Mouse (Mus musculus) MN1 (cell line): Measurements from ENCODE around the gene Cyp39a1.

ENCODE experiments used
- DNase-seq: peaks from one replicate; pipeline ENCODE4 v3.0.0-alpha.2; 2016; ENCODE audit warnings: low spot score

Gene Cyp39a1

DNA sequence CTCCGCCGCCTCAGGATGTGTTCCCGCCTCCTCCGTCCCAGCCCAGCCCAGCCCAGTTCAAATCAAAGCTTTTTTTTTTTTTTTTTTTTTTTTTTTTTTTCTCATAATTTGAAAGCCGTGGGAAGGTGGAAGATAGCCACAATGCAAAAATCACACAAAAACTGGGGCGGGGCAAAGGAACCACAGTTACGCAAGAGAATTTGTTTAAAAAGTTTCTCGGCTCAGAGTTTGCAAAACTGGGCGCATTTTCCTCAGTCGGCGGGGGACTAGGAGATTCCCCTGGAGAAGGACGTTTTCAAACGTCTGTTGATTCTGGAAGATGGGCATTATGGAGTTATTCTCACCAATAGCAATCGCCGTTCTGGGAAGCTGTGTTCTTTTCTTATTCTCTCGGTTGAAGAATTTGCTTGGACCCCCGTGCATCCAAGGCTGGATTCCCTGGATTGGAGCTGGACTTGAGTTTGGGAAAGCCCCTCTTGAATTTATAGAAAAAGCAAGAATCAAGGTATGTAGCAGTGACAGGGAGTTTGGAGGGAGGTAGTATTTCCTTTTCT lies at the start of gene Cyp39a1:
Gene Cyp39a1, plus strand, starts transcription at position 136 of the 554 bp plus-strand sequence.
- no peak for DNase-seq

DNA sequence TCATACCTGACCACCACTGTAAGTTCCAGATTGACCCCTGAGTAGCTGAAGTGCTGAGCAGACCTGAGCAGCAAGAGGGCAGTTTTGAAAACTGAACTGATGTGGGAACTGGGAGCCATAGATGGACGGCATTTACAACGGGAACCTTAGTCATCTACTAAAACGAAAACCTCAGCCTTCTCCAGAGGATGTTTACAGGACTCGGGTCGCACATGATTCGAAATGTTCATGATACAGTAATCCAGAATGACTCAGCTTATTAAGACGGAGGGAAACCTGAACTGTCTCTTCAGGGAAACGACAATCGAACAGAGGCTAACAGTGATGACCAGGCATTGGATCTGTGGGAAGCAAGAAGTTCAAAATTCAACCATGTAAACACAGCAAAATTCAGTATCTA lies 48.1 kb upstream of the Cyp39a1 start:
- DNase-seq, result no peak

DNA sequence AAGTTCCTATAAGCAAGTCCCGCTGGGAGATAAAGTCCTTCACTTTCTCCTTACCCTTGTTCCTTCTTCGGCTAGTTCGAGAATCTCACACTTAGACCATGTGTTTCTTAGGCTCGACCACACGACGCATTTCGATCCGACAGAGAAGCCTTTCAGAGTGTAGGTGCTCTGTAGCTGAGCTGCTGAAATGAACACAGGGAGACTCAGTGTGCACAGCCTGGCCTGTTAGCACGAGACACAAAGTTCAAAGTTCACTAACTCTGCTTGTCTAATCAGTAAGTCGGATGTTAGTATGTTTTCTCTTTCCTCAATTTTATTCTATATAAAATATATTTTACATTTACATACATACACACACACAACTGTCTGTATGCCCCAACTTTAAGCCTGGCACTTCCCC lies 45.1 kb upstream of the Cyp39a1 start:
- DNase-seq, result no peak

DNA sequence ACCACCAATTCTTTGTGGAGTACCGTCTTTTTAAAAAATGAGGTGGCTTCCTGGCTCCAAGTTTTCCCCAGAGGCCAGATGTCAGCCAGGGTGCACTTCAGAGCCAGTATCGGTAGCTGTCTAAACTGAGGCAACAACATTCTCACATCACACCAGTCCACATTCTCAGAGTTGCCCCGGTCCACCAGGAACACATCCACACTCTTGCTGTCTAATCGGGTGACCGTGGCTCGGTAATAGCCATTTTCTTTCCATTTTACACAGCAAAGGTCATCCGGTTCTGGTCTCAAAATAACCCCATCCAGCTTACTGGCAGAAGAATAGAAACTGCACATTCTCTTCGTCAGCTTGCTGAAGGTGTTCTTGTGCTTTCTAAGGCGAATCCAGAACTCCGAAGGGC lies 39.0 kb upstream of the Cyp39a1 start:
- DNase-seq, result no peak

DNA sequence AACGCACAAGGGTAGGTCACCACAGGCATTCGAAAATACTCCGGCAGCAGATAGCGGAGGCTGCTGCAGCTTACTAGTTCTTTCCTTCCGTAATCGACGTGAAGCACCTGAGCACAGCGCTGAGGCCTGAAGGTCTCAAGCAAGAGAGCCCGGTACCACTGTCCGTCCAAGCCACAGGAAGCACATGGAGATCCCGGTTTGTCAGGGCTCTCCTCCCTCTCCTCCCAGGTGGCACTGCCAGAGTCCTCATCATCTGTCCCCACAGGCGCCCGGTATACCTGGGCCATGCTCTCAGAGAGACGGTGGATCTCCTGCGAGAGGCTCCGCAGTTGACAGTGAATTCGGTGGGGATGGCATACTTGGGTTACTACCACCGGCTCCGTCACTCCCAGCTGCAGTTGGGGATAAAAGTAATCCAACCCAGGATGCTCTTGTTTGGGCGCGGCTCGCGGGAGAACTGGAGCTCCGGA lies 38.2 kb upstream of the Cyp39a1 start:
- no peak for DNase-seq

DNA sequence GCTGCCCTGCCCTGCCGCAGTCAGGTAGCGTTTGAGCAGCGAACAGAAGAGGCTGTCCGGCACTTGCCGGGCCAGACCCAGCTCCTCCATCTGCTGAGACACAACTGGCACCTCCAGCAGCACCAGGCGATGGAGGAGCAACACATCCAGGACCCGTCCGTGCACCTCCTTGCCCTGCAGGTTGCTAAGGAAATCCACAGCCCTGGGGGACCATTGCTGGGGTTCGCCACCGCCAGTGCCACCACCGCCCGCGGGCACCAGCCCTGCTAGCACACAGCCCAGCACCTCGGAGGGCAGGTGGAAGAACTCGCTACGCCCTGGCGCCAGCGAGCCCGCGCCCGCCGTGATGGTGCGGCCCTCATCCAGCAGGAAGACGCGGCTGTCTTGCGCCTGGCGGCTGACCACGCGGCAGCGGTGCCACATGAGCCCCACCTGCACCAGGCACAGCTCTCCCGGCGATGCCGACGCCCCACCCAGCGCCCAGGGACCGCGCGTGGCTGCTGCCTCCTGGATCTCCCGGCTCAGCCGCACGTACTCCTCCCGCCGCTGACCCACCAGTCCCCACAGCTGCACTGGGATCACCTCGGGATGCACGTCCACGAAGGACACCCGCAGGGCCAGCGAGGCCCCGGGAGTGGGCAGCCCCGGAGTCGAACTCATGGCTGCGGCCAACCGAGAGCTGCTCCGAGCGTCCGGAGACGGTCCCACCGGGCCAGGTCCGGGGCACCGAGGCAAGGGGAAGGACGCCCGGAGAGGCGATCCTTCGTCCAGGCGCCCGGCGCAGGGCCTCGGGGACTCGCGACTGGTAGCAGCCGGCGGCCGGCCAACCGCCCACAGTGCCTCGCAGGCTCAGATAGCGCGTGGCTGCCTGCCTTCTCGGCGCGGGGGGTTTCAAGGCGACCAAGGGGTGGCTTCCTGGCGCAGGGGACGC lies 37.5 kb upstream of the Cyp39a1 start, which contains the start of gene Tdrd6:
Gene Tdrd6, minus strand, starts transcription at position 804 of the 931 bp plus-strand sequence.
- no peak for DNase-seq

DNA sequence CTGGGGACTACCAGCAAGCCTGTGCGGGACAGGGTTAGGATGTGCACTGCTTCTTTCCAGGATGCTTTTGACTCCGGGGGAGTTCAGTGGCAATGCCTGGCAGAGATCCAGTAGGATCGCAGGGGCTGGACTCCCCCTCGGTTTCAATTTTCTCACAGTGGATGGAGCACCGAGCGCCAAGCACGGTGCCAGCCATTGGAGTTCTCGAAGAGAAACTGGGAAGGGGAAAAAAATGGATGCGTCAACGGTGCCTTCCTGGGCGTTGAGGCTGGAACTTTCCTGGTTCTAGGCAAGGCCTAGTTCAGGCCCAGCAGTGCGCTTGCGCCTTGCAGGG lies 36.8 kb upstream of the Cyp39a1 start:
- DNase-seq, result no peak

DNA sequence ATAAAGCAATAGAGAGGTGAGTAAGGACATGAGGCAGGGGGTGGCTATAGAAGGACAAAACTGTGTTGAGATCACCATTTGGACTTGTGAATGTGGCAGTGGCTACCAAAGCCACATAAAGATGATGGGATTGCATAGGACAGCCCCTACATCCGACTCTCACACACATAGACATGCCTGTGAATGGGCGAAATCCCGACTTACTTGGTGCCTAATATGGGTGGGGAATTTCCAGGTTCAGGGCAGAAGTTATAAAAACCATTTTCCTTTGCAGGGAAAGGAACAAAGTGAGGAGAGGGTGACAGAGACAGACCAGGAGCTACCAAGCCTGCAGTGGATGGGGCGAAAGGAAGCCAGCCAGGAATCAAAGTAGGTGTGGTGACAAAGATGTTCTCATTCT lies 30.1 kb upstream of the Cyp39a1 start:
- no peak for DNase-seq

DNA sequence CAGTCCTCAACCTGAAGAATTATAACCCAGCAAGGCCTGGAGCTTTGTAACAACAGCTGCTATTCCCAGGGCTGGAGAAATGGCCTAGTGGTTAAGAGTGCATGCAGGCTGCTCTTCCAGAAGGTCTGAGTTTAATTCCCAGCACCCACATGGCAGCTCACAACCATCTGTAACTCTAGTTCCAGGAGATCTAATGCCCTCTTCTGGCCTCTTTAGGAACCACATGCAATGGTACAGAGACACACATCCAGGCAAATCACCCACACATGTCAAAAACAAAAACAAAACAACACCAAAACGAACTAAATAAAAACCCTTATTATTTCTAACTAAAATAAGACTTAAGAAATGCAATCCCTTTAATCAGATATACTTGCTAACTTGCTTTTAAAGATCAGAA lies 26.4 kb upstream of the Cyp39a1 start:
- no peak for DNase-seq

DNA sequence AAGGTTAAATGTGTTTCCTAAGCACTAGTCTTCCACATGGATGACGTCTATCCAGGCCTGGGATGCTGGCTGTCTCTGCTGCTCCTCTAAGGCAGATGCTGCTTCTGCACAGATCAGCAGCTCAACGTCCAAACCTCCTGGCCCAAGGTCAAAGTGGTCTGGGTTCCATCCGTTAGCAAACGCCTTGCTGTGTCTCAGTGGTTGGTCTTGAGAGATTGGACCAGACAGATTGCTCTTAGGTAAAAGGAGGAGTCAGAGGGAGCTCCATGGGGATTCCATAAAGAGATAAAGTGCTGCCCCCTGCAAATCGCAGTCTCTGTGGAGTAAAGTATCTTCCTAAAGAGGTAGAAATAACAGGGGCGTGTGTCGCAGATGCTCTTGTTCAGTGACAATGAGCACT lies 24.0 kb upstream of the Cyp39a1 start:
- no peak for DNase-seq

DNA sequence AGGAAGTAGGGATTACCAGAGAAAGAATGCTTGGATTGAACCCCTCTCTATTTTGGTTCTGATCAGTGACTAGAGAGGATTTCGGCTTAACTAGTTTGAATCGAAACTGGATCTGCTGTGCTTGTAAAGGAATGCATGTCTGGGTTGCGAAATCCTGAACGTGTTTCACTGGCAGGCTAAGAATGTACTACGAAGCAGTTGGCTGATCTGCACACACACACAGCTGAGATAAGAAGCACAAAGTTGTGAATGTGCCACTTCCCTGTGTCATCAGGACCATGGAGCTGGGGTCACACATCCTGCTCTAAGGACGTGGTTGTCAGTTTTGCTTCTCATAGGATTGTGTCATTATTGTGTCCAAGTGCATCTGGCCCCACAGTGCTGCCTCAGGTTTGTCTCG lies 22.9 kb upstream of the Cyp39a1 start:
- DNase-seq, result no peak

DNA sequence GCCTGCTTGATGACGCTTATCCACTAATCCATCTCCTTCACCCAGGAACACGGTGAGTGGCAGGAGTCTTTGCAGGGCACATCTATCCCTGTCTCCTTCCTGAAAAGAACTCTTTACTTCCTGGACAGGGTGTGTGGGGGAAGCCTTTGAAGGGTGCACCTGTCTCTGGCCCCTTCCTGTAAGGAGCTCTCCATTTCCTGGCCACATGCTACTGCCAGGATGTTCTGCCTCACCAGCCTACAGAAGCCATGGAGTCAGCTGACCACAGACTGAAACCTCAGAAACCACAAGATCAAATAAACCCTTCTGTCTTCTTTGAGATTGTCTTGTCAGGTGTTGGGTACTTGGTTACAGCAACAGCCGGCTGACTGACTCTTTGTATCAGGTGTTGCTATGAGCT lies 22.1 kb upstream of the Cyp39a1 start:
- no peak for DNase-seq

DNA sequence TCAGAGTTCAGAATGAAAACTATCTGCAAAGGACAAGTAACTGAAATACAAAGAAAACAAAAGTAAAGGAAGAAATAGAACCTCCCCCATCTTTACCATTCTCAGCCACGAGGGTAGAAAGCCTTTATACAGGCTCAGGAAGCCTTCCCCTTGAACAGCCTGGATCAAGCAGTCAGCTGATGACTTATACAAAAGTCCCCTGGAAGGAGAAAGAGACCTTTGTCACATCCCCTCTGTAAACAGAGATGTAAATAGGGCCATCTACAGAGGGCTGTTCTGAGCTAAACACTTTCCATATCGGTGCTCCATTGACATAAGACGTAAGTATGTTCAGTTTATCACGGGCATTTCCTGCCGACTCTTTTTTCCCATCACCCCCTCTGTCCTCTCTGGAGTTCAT lies 20.3 kb upstream of the Cyp39a1 start:
- no peak for DNase-seq

DNA sequence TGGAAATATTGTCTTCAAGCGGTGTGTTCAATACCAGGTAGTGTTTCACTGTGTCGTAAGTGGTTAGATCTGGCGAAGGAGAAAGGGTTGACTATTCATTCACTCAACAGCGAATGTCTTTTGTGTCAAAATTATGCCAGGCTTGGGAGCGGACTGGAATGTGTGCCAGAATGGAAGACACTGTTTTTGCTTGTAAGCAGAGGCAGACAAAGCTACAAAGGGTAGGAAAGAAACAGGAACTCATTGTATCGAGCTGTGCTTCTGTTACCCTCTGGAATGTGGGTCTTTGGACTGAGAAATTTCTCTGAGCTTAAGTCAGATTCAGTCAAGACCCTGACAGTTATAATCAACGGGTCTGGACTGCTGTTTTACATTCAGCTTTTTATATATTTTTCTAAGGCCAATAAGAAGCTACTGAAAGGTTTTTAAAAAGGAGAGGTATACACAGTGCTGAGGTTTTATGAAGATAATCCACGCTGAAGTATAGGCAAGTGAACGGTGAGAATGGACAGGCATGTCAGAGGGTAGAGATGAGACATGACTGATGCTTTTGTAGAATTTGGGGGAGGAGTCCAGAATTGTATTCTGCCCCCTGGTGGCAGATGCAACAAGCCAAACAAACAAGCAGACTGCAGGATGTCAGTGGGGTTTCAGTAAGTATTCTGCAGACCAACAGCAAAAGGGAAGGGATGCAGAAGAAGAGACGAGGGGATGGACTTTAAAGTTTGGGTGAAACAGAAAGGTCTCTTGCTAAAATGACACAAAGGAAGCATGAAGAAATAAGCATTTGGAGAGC lies 17.4 kb upstream of the Cyp39a1 start:
- no peak for DNase-seq

DNA sequence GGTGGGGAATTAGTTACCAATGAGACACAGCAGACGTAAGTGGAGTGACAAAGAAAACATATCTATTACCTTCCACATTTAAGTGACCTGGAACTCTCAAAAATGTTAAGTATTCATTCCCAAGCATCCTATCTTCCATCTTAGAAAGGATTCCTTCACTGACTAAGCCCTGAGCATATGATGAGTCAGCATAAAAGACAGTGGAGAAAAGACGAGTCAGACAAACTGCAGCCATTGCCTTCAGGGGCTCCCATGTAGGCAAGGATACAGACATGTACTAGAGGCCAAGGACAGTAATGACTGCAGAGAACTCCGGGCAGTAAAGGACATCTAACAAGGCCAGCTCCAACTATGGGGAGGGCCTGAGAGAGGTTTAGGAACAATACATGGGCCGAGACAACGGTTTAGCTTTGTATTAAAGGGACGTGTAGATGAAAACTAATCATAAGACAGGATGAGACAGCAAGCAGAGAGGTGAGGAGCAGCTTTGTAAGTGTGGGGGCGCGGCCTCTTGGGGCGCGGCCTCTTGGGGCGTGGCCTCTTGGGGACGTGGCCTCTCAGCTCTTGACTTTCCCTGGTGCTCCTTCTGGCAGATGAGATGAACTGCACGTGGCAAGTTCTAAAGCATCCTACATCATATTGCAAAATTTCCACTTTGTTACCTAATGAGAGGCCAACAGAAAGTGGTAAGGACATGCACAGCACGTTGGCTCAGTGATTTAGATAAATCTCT lies 15.7 kb upstream of the Cyp39a1 start:
- no peak for DNase-seq

DNA sequence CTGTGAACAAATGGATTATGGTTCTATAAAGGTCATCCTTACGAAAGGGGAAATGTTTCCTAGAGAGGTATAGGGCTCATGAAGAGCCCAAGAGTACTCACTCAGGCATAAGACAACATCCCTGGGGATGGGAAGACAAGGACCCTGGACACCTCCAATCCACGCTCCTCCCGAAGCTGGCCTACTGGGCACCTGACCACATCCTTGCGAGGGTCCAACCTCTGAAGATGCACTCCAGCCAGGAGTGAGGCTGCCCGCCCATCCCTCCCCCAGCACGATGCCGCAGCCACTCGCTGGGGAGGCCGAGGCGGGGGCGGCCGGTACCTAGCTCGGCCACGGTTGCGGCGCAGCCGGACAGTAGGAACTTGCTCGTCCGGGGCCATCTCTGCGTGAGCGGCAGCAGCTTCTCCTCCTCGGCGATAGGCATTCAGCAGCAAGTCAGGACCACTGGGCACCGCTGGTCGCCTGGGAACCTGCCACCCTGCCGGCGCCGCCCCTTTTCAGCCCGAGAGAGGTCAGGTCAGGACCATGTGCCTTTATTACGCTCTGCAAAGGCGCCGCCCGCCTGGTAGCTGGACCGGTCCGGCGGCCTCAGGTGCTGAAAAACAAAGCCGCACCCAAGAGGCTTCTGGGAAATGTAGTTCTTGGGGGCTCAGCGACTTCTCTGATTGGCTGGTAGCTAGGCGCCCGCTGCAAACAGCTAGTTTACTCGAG lies 492 bp upstream of the Cyp39a1 start, which contains the start of gene Slc25a27:
Gene Slc25a27, minus strand, starts transcription at position 639 of the 714 bp plus-strand sequence.
- peak; percentile 96 for DNase-seq

DNA sequence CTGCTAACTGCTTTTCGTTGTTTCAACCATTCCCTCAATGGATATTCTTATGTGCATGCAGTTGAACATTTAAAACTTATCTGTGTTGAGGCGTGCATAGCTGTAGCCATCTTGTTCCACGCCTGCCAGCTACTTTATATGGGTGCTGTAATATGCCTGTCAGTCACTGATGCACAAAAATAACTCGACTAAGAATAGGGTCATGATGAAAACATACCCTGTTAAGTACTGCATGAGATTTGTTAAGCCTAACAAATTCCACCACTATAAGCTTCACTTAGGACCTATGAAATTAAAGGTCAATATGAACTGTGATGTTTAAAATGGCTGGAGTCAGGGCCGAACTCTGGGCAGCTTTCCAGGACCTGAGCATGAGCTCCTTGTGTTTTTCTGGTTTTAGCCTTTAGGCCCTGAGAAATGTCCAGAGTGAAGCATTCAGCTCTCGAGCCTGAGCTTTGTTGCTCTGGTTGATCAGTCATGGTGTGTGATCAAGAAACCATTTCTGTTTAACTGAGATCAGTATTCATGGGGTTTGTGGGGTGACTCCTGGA lies 2.0 kb downstream of the Cyp39a1 start:
- no peak for DNase-seq

DNA sequence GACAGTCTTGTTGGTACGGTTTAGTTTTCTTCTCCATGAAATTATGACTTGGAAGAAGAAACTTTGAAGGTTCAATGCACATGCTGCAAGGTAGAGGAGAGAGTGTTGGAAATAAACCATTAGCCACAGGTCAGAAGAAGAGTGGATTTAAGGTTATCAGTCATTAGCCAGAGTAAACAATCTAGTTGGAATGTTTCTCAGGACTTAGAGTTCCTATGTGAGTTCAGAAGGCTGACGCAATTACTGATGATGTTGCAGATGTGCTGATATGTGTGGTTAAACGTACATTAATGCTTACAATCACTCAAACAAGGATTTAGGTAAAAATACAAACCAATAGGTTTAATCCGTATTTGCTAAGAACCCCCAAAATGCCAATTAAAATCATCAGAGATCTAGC lies 4.7 kb downstream of the Cyp39a1 start:
- DNase-seq, result no peak

DNA sequence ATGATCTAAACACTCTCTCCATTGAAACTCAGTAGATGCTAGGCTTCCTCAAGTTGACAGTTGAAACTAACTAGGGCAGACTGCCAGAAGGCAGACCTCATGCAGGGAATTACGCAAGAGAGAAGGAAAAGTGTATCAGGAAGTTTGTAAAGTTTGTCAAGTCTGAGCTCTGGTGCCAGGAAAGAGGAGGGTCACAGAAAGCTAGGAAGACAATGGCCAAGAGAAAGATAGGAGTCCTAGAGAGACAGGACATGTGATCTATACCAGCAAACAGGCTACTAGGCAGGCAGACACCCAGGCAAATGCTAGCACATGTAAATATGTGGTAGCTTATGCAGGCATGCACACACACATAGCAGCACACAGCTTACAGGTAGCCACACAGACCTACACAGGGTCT lies 8.0 kb downstream of the Cyp39a1 start:
- DNase-seq, result no peak

DNA sequence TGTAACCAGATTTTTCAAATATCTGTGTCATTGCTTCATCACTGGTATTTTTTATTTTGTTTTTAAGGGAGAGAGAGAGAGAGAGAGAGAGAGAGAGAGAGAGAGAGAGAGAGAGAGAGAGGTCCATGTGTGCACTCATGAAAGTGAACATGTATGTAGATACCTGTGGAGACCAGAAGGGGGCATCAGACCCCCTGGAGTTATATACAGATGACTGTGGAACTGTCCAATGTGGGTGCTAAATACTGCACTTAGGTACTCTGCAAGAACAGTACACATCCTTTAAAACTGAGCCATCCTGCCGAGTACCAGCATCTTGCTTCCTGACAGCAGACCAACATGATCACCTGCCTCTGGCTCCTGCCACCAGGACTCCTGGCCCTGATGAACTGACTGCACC lies 9.0 kb downstream of the Cyp39a1 start:
- DNase-seq, result no peak

DNA sequence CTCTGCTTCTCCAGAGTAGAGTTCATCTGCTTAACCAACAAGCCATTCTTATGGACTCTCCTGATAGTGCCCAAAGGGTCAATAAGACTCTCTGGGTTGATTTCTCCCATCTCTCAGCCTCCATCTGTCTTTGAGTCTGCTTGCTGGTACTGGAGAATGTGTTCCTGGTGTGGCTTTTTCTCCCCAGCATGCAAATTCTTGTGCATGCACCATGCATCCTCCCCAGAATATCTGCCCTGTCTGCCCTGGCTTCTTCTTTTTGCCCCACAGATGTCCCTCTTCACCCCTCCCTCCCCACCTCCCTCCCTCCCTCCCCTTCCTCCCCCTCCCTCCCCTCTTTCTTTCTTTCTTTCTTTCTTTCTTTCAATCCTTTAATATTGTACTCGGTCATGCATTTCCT lies 10.1 kb downstream of the Cyp39a1 start:
- DNase-seq, result no peak
